Mouse (Mus musculus): ENCODE measurements around the gene Rcc1. TPM values are rescaled to one million over a fixed set of nuclear protein-coding genes. Genes with fewer than 3 reads are reported as not detected.

Gene Rcc1
- polyA plus RNA-seq, 1 experiment = 4.3 TPM

- H3K27me3 ChIP-seq (ENCODE audit: control insufficient read depth) = no peaks in the 10 kb centered on the region
- H3K4me3 ChIP-seq (replicated peaks) = no peak overlapping the region
- no peaks in the 10 kb centered on the region for H3K4me1 ChIP-seq (ENCODE audit: control insufficient read depth)
- no peaks in the 10 kb centered on the region for H3K9me3 ChIP-seq (ENCODE audit: control insufficient read depth, low read length)
- H3K36me3 ChIP-seq (ENCODE audit: control insufficient read depth) = peaks cover 88% of the 10 kb centered on the region
- no peak for TF ChIP-seq TAL1 (IDR thresholded peaks at IDR 0.05; ENCODE audit: low read length)
- TF ChIP-seq GATA1 (IDR thresholded peaks at IDR 0.05; ENCODE audit: low read length) = no peak
These were observed 12.2 kb upstream of the Rcc1 start for GRCm38 (mm10) chr4:132365450-132366060.

GRCm38 (mm10) chr4:132363487-132363886, 10.1 kb upstream of the Rcc1 start:
- Histone ChIP-seq H3K4me3 (replicated peaks) (no peak overlapping the region), H3K4me1 (ENCODE audit: control insufficient read depth) (no peaks in the 10 kb centered on the region), H3K9me3 (ENCODE audit: control insufficient read depth, low read length) (no peaks in the 10 kb centered on the region), H3K36me3 (ENCODE audit: control insufficient read depth) (peaks cover 88% of the 10 kb centered on the region), H3K27me3 (ENCODE audit: control insufficient read depth) (no peaks in the 10 kb centered on the region)
- TF ChIP-seq TAL1 (IDR thresholded peaks at IDR 0.05; ENCODE audit: low read length) (no peak), GATA1 (IDR thresholded peaks at IDR 0.05; ENCODE audit: low read length) (no peak)

GRCm38 (mm10) chr4:132359510-132359909, 6.1 kb upstream of the Rcc1 start:
- no peaks in the 10 kb centered on the region for H3K27me3 ChIP-seq (ENCODE audit: control insufficient read depth)
- no peaks in the 10 kb centered on the region for H3K9me3 ChIP-seq (ENCODE audit: control insufficient read depth, low read length)
- peaks cover 77% of the 10 kb centered on the region for H3K36me3 ChIP-seq (ENCODE audit: control insufficient read depth)
- no peak for TF ChIP-seq TAL1 (IDR thresholded peaks at IDR 0.05; ENCODE audit: low read length)
- TF ChIP-seq GATA1 (IDR thresholded peaks at IDR 0.05; ENCODE audit: low read length) = no peak
- peaks cover 31% of the 10 kb centered on the region for H3K4me1 ChIP-seq (ENCODE audit: control insufficient read depth)
- H3K4me3 ChIP-seq (replicated peaks) = no peak overlapping the region

GRCm38 (mm10) chr4:132356170-132356569, 2.8 kb upstream of the Rcc1 start:
- peaks cover 56% of the 10 kb centered on the region for H3K4me1 ChIP-seq (ENCODE audit: control insufficient read depth)
- peak overlapping the region; percentile 47 for H3K4me3 ChIP-seq (replicated peaks)
- H3K36me3 ChIP-seq (ENCODE audit: control insufficient read depth) = peaks cover 69% of the 10 kb centered on the region

GRCm38 (mm10) chr4:132355403-132355802, 2.0 kb upstream of the Rcc1 start:
- Histone ChIP-seq H3K4me1 (ENCODE audit: control insufficient read depth) (peaks cover 64% of the 10 kb centered on the region), H3K4me3 (replicated peaks) (no peak overlapping the region), H3K9me3 (ENCODE audit: control insufficient read depth, low read length) (no peaks in the 10 kb centered on the region), H3K27me3 (ENCODE audit: control insufficient read depth) (no peaks in the 10 kb centered on the region), H3K36me3 (ENCODE audit: control insufficient read depth) (peaks cover 70% of the 10 kb centered on the region)
- TF ChIP-seq GATA1 (IDR thresholded peaks at IDR 0.05; ENCODE audit: low read length) (no peak), TAL1 (IDR thresholded peaks at IDR 0.05; ENCODE audit: low read length) (no peak)

More at GRCm38 (mm10) chr4:132356170-132356569, 2.8 kb upstream of the Rcc1 start:
- no peak for TF ChIP-seq GATA1 (IDR thresholded peaks at IDR 0.05; ENCODE audit: low read length)
- TF ChIP-seq TAL1 (IDR thresholded peaks at IDR 0.05; ENCODE audit: low read length) = no peak
- H3K9me3 ChIP-seq (ENCODE audit: control insufficient read depth, low read length) = no peaks in the 10 kb centered on the region
- H3K27me3 ChIP-seq (ENCODE audit: control insufficient read depth) = no peaks in the 10 kb centered on the region

- no peaks in the 10 kb centered on the region for H3K27me3 ChIP-seq (ENCODE audit: control insufficient read depth)
- H3K4me3 ChIP-seq (replicated peaks) = no peak overlapping the region
- no peak for TF ChIP-seq GATA1 (IDR thresholded peaks at IDR 0.05; ENCODE audit: low read length)
- no peak for TF ChIP-seq TAL1 (IDR thresholded peaks at IDR 0.05; ENCODE audit: low read length)
- peaks cover 71% of the 10 kb centered on the region for H3K36me3 ChIP-seq (ENCODE audit: control insufficient read depth)
- peaks cover 66% of the 10 kb centered on the region for H3K4me1 ChIP-seq (ENCODE audit: control insufficient read depth)
- H3K9me3 ChIP-seq (ENCODE audit: control insufficient read depth, low read length) = no peaks in the 10 kb centered on the region
These were observed 1.2 kb upstream of the Rcc1 start for GRCm38 (mm10) chr4:132354571-132354970.

- no peak for TF ChIP-seq GATA1 (IDR thresholded peaks at IDR 0.05; ENCODE audit: low read length)
- TF ChIP-seq TAL1 (IDR thresholded peaks at IDR 0.05; ENCODE audit: low read length) = no peak
- H3K4me3 ChIP-seq (replicated peaks) = peak overlapping the region; percentile 70
- peaks cover 58% of the 10 kb centered on the region for H3K36me3 ChIP-seq (ENCODE audit: control insufficient read depth)
- no peaks in the 10 kb centered on the region for H3K27me3 ChIP-seq (ENCODE audit: control insufficient read depth)
- peaks cover 67% of the 10 kb centered on the region for H3K4me1 ChIP-seq (ENCODE audit: control insufficient read depth)
- no peaks in the 10 kb centered on the region for H3K9me3 ChIP-seq (ENCODE audit: control insufficient read depth, low read length)
These were observed 666 bp downstream of the Rcc1 start for GRCm38 (mm10) chr4:132352739-132353138.

- peaks cover 47% of the 10 kb centered on the region for H3K36me3 ChIP-seq (ENCODE audit: control insufficient read depth)
These were observed 2.0 kb downstream of the Rcc1 start for GRCm38 (mm10) chr4:132351401-132351800.

GRCm38 (mm10) chr4:132350854-132351253, 2.6 kb downstream of the Rcc1 start:
- H3K4me1 ChIP-seq (ENCODE audit: control insufficient read depth) = peaks cover 59% of the 10 kb centered on the region
- no peaks in the 10 kb centered on the region for H3K9me3 ChIP-seq (ENCODE audit: control insufficient read depth, low read length)
- H3K36me3 ChIP-seq (ENCODE audit: control insufficient read depth) = peaks cover 41% of the 10 kb centered on the region
- H3K4me3 ChIP-seq (replicated peaks) = no peak overlapping the region
- no peak for TF ChIP-seq TAL1 (IDR thresholded peaks at IDR 0.05; ENCODE audit: low read length)
- TF ChIP-seq GATA1 (IDR thresholded peaks at IDR 0.05; ENCODE audit: low read length) = no peak
- no peaks in the 10 kb centered on the region for H3K27me3 ChIP-seq (ENCODE audit: control insufficient read depth)

More at GRCm38 (mm10) chr4:132351401-132351800, 2.0 kb downstream of the Rcc1 start:
- Histone ChIP-seq H3K9me3 (ENCODE audit: control insufficient read depth, low read length) (no peaks in the 10 kb centered on the region), H3K4me3 (replicated peaks) (peak overlapping the region; percentile 70), H3K4me1 (ENCODE audit: control insufficient read depth) (peaks cover 60% of the 10 kb centered on the region), H3K27me3 (ENCODE audit: control insufficient read depth) (no peaks in the 10 kb centered on the region)
- TF ChIP-seq GATA1 (IDR thresholded peaks at IDR 0.05; ENCODE audit: low read length) (no peak), TAL1 (IDR thresholded peaks at IDR 0.05; ENCODE audit: low read length) (no peak)
